7 mouse cellular contexts compared by ENCODE assay signal in genomic region chr5:75576741-75577140, GRCm38 (mm10). TPM values are rescaled to one million over a fixed set of nuclear protein-coding genes. Genes with fewer than 3 reads are reported as not detected.
A peak's percentile ranks its signal among the peaks of the same experiment; 100 is the strongest.
DNase-seq lines count a peak whose midpoint lies in the region; ATAC-seq and TF ChIP-seq lines count a peak whose summit lies in the region.

No protein-coding gene starts in this region.

- TF ChIP-seq POLR2A in limb, embryonic 14.5 days (IDR thresholded peaks at IDR 0.05; ENCODE audit: borderline replicate concordance, extremely low read depth, insufficient read depth, insufficient read length), result no peak

- 34% methylated on average over 6 of the region's 6 CpGs for whole genome bisulfite sequencing in lung, embryonic 16.5 days
- WGBS in forebrain, embryonic 11.5 days, result 25% methylated on average over 6 of the region's 6 CpGs
- 26% methylated on average over 6 of the region's 6 CpGs for WGBS in limb, embryonic 14.5 days
- WGBS in stomach, embryonic 16.5 days, result 29% methylated on average over 6 of the region's 6 CpGs

- H3K4me1 ChIP-seq in lung, embryonic 16.5 days (replicated peaks; ENCODE audit: control insufficient read depth, insufficient read depth, low read length), result peaks cover 4% of the 10 kb centered on the region; the same call in 1 of the 2 replicates
- peaks cover 8% of the 10 kb centered on the region for H3K4me1 ChIP-seq in forebrain, embryonic 11.5 days (replicated peaks; ENCODE audit: control insufficient read depth, insufficient read depth, low read length)
- H3K4me1 ChIP-seq in limb, embryonic 14.5 days (ENCODE audit: control insufficient read depth, insufficient read depth, low read length), result peaks cover 19% of the 10 kb centered on the region
- peaks cover 15% of the 10 kb centered on the region; the same call in 1 of the 2 replicates for H3K4me1 ChIP-seq in stomach, embryonic 16.5 days (ENCODE audit: control insufficient read depth, insufficient read depth, low read length)

- H3K4me2 ChIP-seq in lung, embryonic 16.5 days (ENCODE audit: low read depth, low read length), result peak overlapping the region; percentile 97; the same call in 1 of the 2 replicates
- peak overlapping the region; percentile 99; the same call in 1 of the 2 replicates for H3K4me2 ChIP-seq in forebrain, embryonic 11.5 days (ENCODE audit: low read depth, low read length, severe bottlenecking)
- peak overlapping the region; percentile 98; the same call in 1 of the 2 replicates for H3K4me2 ChIP-seq in limb, embryonic 14.5 days (replicated peaks; ENCODE audit: low read depth, low read length, severe bottlenecking)
- peak overlapping the region; percentile 99 for H3K4me2 ChIP-seq in stomach, embryonic 16.5 days (ENCODE audit: low read depth, low read length)

- DNase-seq in lung, postnatal 36 days, result no peak
- no peak for DNase-seq in forebrain, embryonic 11.5 days (ENCODE audit: low spot score)
- DNase-seq in limb, embryonic 14.5 days (ENCODE audit: low spot score), result no peak
- no peak for DNase-seq in frontal cortex, postnatal 10 days (ENCODE audit: low spot score in 2 of 2)
- DNase-seq in left cerebral cortex, adult 18-20 months (ENCODE audit: low spot score in 2 of 2), result no peak

- peak overlapping the region; percentile 60 for H3K4me3 ChIP-seq in lung, embryonic 16.5 days (ENCODE audit: low read length)
- H3K4me3 ChIP-seq in forebrain, embryonic 11.5 days (ENCODE audit: low read depth, low read length), result peak overlapping the region; percentile 59; the same call in 1 of the 2 replicates
- no peak overlapping the region for H3K4me3 ChIP-seq in limb, embryonic 14.5 days (replicated peaks; ENCODE audit: low read length)
- H3K4me3 ChIP-seq in stomach, embryonic 16.5 days (replicated peaks; ENCODE audit: low read length), result peak overlapping the region; percentile 64

- H3K27ac ChIP-seq in lung, embryonic 16.5 days (ENCODE audit: low read length), result no peak overlapping the region
- H3K27ac ChIP-seq in forebrain, embryonic 11.5 days (ENCODE audit: low read depth, low read length), result no peak overlapping the region
- H3K27ac ChIP-seq in limb, embryonic 14.5 days (replicated peaks; ENCODE audit: low read depth, low read length), result no peak overlapping the region
- H3K27ac ChIP-seq in stomach, embryonic 16.5 days (ENCODE audit: low read length), result no peak overlapping the region

- no peak for ATAC-seq in lung, embryonic 16.5 days (ENCODE audit: low read depth)
- ATAC-seq in forebrain, embryonic 11.5 days (replicated peaks; ENCODE audit: low FRiP score), result no peak
- no peak for ATAC-seq in limb, embryonic 14.5 days (ENCODE audit: low FRiP score, low read depth)
- no peak for ATAC-seq in stomach, embryonic 16.5 days (ENCODE audit: insufficient read depth, low FRiP score)

- H3K36me3 ChIP-seq in lung, embryonic 16.5 days (ENCODE audit: control insufficient read depth, insufficient read depth, low read length), result no peaks in the 10 kb centered on the region
- no peaks in the 10 kb centered on the region for H3K36me3 ChIP-seq in forebrain, embryonic 11.5 days (ENCODE audit: control insufficient read depth, insufficient read depth, low read length)
- H3K36me3 ChIP-seq in limb, embryonic 14.5 days (ENCODE audit: control insufficient read depth, insufficient read depth, low read length), result no peaks in the 10 kb centered on the region
- H3K36me3 ChIP-seq in stomach, embryonic 16.5 days (ENCODE audit: control insufficient read depth, insufficient read depth, low read length), result no peaks in the 10 kb centered on the region

- peak overlapping the region; percentile 67 for H3K9ac ChIP-seq in lung, embryonic 16.5 days (ENCODE audit: low read length)
- no peak overlapping the region for H3K9ac ChIP-seq in forebrain, embryonic 11.5 days (ENCODE audit: low read length)
- H3K9ac ChIP-seq in limb, embryonic 14.5 days (ENCODE audit: low read depth, low read length, severe bottlenecking), result no peak overlapping the region
- H3K9ac ChIP-seq in stomach, embryonic 16.5 days (ENCODE audit: low read length), result peak overlapping the region; percentile 80; the same call in 1 of the 2 replicates

- no peaks in the 10 kb centered on the region for H3K9me3 ChIP-seq in lung, embryonic 16.5 days (ENCODE audit: control insufficient read depth, low read length)
- no peaks in the 10 kb centered on the region for H3K9me3 ChIP-seq in forebrain, embryonic 11.5 days (ENCODE audit: control insufficient read depth, low read length)
- H3K9me3 ChIP-seq in limb, embryonic 14.5 days (ENCODE audit: control insufficient read depth, low read length), result no peaks in the 10 kb centered on the region
- H3K9me3 ChIP-seq in stomach, embryonic 16.5 days (replicated peaks; ENCODE audit: control insufficient read depth, low read length), result no peaks in the 10 kb centered on the region

- peaks cover 29% of the 10 kb centered on the region for H3K27me3 ChIP-seq in lung, embryonic 16.5 days (ENCODE audit: control insufficient read depth, insufficient read depth, low read depth, low read length)
- H3K27me3 ChIP-seq in forebrain, embryonic 11.5 days (ENCODE audit: control insufficient read depth, insufficient read depth, low read length), result peaks cover 15% of the 10 kb centered on the region; the same call in 1 of the 2 replicates
- no peaks in the 10 kb centered on the region; the same call in 1 of the 2 replicates for H3K27me3 ChIP-seq in limb, embryonic 14.5 days (ENCODE audit: control insufficient read depth, insufficient read depth, low read length)
- 0 out of 2 replicates have a peak, but pooled peaks cover 3% of the 10 kb centered on the region for H3K27me3 ChIP-seq in stomach, embryonic 16.5 days (ENCODE audit: control insufficient read depth, insufficient read depth, low read length)

RNA-seq across cellular contexts. Expression of gene Kit, which starts 2.0 kb away (rescaled TPM):
- polyA plus RNA-seq in lung, embryonic 16.5 days (2015; fragmentation: Nextera tagmentation; extraction: Ambion mirVana), result 49.6 and 54.3 TPM in 2 replicates
- polyA plus RNA-seq in forebrain, embryonic 11.5 days (2014; fragmentation: Nextera tagmentation; extraction: Ambion mirVana), result 20.9 and 22.9 TPM in 2 replicates
- polyA plus RNA-seq in limb, embryonic 14.5 days (2012; rRNA removed), result 16.1 and 19.1 TPM in 2 replicates
- polyA plus RNA-seq in limb, embryonic 14.5 days (2014; fragmentation: Nextera tagmentation; extraction: Ambion mirVana), result 17.7 and 18.2 TPM in 2 replicates
- 47.0 and 55.5 TPM in 2 replicates for polyA plus RNA-seq in stomach, embryonic 16.5 days (2015; fragmentation: Nextera tagmentation; extraction: Ambion mirVana)
- total RNA-seq in left cerebral cortex, adult 18-20 months (2021), result 10 to 100 TPM; 31.4 to 32.6 TPM

Comparison
In these comparisons a context has a peak if more than half of its experiments do, and no peak if none do; other contexts are left out.
1. H3K9ac ChIP-seq: peak in lung, embryonic 16.5 days (single experiment) and stomach, embryonic 16.5 days (single experiment); none in forebrain, embryonic 11.5 days (single experiment) and limb, embryonic 14.5 days (single experiment).
2. Peak in every context shown above with its lines, with median percentiles within 50 percentile points of each other: H3K4me2 ChIP-seq.